Mouse (Mus musculus) C2C12 (cell line): Measurements from ENCODE around the gene Cdk12. TPM values are rescaled to one million over a fixed set of nuclear protein-coding genes. Genes with fewer than 3 reads are reported as not detected.

Experiments
- H3K27me3 ChIP-seq: one replicate; pipeline ENCODE4 v1.6.1; 2011; ENCODE audit not compliant: control insufficient read depth, insufficient read depth, insufficient read length
- H3K36me3 ChIP-seq: one replicate; pipeline ENCODE4 v1.6.1; 2011; ENCODE audit not compliant: control insufficient read depth, insufficient read depth
- H3K4me3 ChIP-seq: one replicate; pipeline ENCODE4 v1.5.1; 2011; ENCODE audit warnings: mild to moderate bottlenecking, control low read depth; ENCODE audit not compliant: poor library complexity, insufficient read depth, severe bottlenecking
- H3K79me2 ChIP-seq: one replicate; pipeline ENCODE4 v1.6.1; 2011; ENCODE audit not compliant: control insufficient read depth, insufficient read depth
- H3K79me3 ChIP-seq: one replicate; pipeline ENCODE4 v1.6.1; 2011; ENCODE audit warnings: low read depth, control low read depth
- H3ac ChIP-seq: one replicate; pipeline ENCODE3; 2011; ENCODE audit warnings: low read depth; ENCODE audit not compliant: control insufficient read depth, insufficient read length
- CEBPB ChIP-seq: IDR thresholded peaks from one replicate; pipeline ENCODE4 v1.6.1; 2011; ENCODE audit warnings: low read depth, mild to moderate bottlenecking, control low read depth, moderate library complexity
- CTCF ChIP-seq: IDR thresholded peaks from one replicate; pipeline ENCODE4 v1.5.1; 2011; ENCODE audit not compliant: control insufficient read depth, insufficient read depth, insufficient read length
- FOSL1 ChIP-seq: IDR thresholded peaks from one replicate; pipeline ENCODE4 v1.8.0; 2011; ENCODE audit warnings: mild to moderate bottlenecking, low read length; ENCODE audit not compliant: poor library complexity, insufficient read depth, severe bottlenecking
- MAX ChIP-seq: IDR thresholded peaks from one replicate; pipeline ENCODE4 v1.6.1; 2011; ENCODE audit warnings: mild to moderate bottlenecking, control low read depth
- MYOD1 ChIP-seq: IDR thresholded peaks from one replicate; pipeline ENCODE4 v1.6.1; 2011; ENCODE audit warnings: low read depth; ENCODE audit not compliant: control insufficient read depth, insufficient read length
- MYOG ChIP-seq: IDR thresholded peaks from one replicate; pipeline ENCODE4 v1.6.1; 2011; ENCODE audit not compliant: control insufficient read depth, insufficient read length; ENCODE audit errors: extremely low read depth
- USF1 ChIP-seq: IDR thresholded peaks from one replicate; pipeline ENCODE4 v1.6.1; 2011; ENCODE audit warnings: low read depth, mild to moderate bottlenecking, control low read depth, moderate library complexity
- polyA plus RNA-seq: library from polyadenylated mRNA; unstranded; fragments of >200 nt; fragmentation: generic; extraction: Trizol; gene quantifications from one replicate; pipeline ENCODE4 v1.2.1, GENCODE M21; 2012; ENCODE audit warnings: missing spikeins

Cdk12 gene
- polyA plus RNA-seq, 1 experiment, result 8.7 TPM

DNA sequence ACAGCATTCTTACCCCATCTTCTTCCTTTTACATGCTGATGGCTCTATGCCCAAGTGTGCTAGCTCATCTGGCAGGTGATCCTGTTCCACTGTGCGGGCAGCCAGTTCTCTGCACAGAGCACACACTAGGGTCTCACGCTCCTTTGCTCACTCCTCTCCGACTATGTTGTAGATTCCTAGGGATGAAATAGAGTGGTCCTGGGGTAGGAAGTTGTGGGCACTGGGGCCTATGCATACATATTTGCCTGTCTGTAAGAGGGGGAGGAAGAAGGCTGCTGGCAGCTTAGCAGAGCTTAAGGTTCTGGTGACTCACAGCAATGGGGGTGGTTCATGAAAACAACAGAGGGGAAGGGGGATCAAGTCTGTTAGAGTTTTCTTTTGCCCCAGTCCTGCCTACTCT lies 67.2 kb downstream of the Cdk12 start:
- H3ac ChIP-seq, result no peak overlapping the region
- H3K4me3 ChIP-seq, result no peak overlapping the region
- H3K27me3 ChIP-seq, result no peaks in the 10 kb centered on the region
- no peaks in the 10 kb centered on the region for H3K79me2 ChIP-seq
- no peak for TF ChIP-seq USF1
- no peak for TF ChIP-seq CEBPB
- TF ChIP-seq CTCF, result no peak
- TF ChIP-seq FOSL1, result no peak
- no peak for TF ChIP-seq MYOD1
- TF ChIP-seq MAX, result no peak
- peaks cover 79% of the 10 kb centered on the region for H3K36me3 ChIP-seq
- no peaks in the 10 kb centered on the region for H3K79me3 ChIP-seq

- Histone ChIP-seq H3K36me3 (peaks cover 78% of the 10 kb centered on the region), H3ac (no peak overlapping the region), H3K4me3 (no peak overlapping the region), H3K79me2 (no peaks in the 10 kb centered on the region), H3K79me3 (no peaks in the 10 kb centered on the region), H3K27me3 (no peaks in the 10 kb centered on the region)
- TF ChIP-seq MAX (no peak), CTCF (no peak), FOSL1 (no peak), MYOG (no peak), MYOD1 (no peak), CEBPB (no peak), USF1 (no peak)
Observed at GRCm38 (mm10) chr11:98270466-98270865, 67.6 kb downstream of the Cdk12 start.

DNA sequence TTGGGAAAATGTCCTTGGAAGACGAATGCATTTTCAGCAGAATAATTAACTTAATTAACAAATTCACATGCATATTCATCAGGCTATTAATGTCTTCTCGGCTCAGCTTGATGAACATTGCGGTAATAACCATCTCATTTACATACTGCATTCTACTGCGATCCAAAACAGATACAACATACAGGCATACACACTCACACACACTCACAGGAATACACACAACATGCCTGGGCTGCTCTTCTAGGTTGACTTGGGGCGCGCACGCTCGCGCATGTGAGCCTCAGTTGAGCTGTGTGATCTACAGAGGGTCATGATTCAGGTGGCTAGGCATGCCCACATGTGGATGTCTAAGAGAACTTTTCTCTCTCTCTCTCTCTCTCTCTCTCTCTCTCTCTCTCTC lies 80.9 kb downstream of the Cdk12 start:
- H3K79me3 ChIP-seq, result no peaks in the 10 kb centered on the region
- peaks cover 6% of the 10 kb centered on the region for H3K36me3 ChIP-seq
- no peak overlapping the region for H3ac ChIP-seq
- no peak overlapping the region for H3K4me3 ChIP-seq
- no peaks in the 10 kb centered on the region for H3K79me2 ChIP-seq
- no peak for TF ChIP-seq MAX
- no peak for TF ChIP-seq MYOD1
- no peak for TF ChIP-seq CEBPB
- no peak for TF ChIP-seq MYOG
- TF ChIP-seq CTCF, result no peak
- TF ChIP-seq FOSL1, result no peak
- no peak for TF ChIP-seq USF1
- H3K27me3 ChIP-seq, result peaks cover 16% of the 10 kb centered on the region

GRCm38 (mm10) chr11:98284230-98284629 lies 81.4 kb downstream of the Cdk12 start:
- no peaks in the 10 kb centered on the region for H3K79me3 ChIP-seq
- no peak for TF ChIP-seq USF1
- TF ChIP-seq MAX, result no peak
- no peak for TF ChIP-seq MYOD1
- no peak for TF ChIP-seq FOSL1
- TF ChIP-seq MYOG, result no peak
- TF ChIP-seq CEBPB, result no peak
- no peak for TF ChIP-seq CTCF

GRCm38 (mm10) chr11:98285368-98285767 lies 82.5 kb downstream of the Cdk12 start:
- H3K36me3 ChIP-seq, result no peaks in the 10 kb centered on the region

More at GRCm38 (mm10) chr11:98284230-98284629, 81.4 kb downstream of the Cdk12 start:
- no peak overlapping the region for H3K4me3 ChIP-seq
- peaks cover 21% of the 10 kb centered on the region for H3K27me3 ChIP-seq
- H3ac ChIP-seq, result no peak overlapping the region
- no peaks in the 10 kb centered on the region for H3K79me2 ChIP-seq
- H3K36me3 ChIP-seq, result peaks cover 4% of the 10 kb centered on the region

GRCm38 (mm10) chr11:98287531-98287930 lies 84.7 kb downstream of the Cdk12 start:
- Histone ChIP-seq H3K27me3 (peaks cover 46% of the 10 kb centered on the region), H3K79me3 (no peaks in the 10 kb centered on the region), H3K79me2 (no peaks in the 10 kb centered on the region), H3K36me3 (no peaks in the 10 kb centered on the region), H3ac (no peak overlapping the region), H3K4me3 (no peak overlapping the region)
- TF ChIP-seq CTCF, result no peak
- TF ChIP-seq MAX, result no peak
- TF ChIP-seq CEBPB, result no peak
- no peak for TF ChIP-seq MYOD1
- TF ChIP-seq FOSL1, result no peak
- no peak for TF ChIP-seq USF1
- TF ChIP-seq MYOG, result no peak

More at GRCm38 (mm10) chr11:98285368-98285767, 82.5 kb downstream of the Cdk12 start:
- no peaks in the 10 kb centered on the region for H3K79me2 ChIP-seq
- no peak overlapping the region for H3K4me3 ChIP-seq
- H3K27me3 ChIP-seq, result peaks cover 33% of the 10 kb centered on the region
- H3K79me3 ChIP-seq, result no peaks in the 10 kb centered on the region
- no peak for TF ChIP-seq CTCF
- TF ChIP-seq FOSL1, result no peak
- TF ChIP-seq MYOD1, result no peak
- TF ChIP-seq MYOG, result no peak
- TF ChIP-seq CEBPB, result no peak
- TF ChIP-seq USF1, result no peak
- TF ChIP-seq MAX, result no peak
- no peak overlapping the region for H3ac ChIP-seq
